In the genomic region with DNA sequence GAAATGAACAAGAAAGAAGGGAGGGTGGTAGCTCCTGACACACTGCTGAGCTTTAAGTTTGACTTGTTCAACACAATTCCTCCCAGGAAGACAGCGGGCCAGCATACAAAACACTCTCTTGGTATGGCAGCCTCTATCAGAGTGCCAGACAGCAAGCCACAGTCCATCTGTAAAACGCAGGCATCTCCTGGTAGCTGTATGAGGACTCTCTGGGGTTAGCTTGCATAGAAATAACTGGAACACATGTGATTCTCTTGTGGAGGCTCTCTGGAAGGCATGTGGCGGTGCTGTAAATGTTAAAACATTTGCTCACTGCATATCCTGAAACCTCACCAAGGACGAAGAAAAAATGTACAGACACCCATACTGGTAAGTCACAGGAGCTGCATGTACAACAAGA, we compare ENCODE assay signal across 19 mouse cellular contexts.
"Had no signal": no experiment of that assay in that cellular context is flagged by ENCODE, and none has a peak within 500 bp of the region (broad histone marks: within the 10 kb centered on the region; RNA-seq: fewer than 3 reads in every experiment).

No protein-coding gene starts in this region.

- H3K4me1 ChIP-seq: liver, embryonic 15.5 days; lung, embryonic 15.5 days; megakaryocyte, embryonic 14.5 days; midbrain, embryonic 13.5 days; midbrain, embryonic 15.5 days; neural tube, embryonic 12.5 days; stomach, embryonic 15.5 days had no signal

- H3K9ac ChIP-seq: liver, embryonic 15.5 days; liver, postnatal 0 days; lung, embryonic 15.5 days; midbrain, embryonic 13.5 days; midbrain, embryonic 15.5 days; neural tube, embryonic 12.5 days; stomach, embryonic 15.5 days had no signal

- H3K27ac ChIP-seq: liver, embryonic 15.5 days; lung, embryonic 15.5 days; macrophage; midbrain, embryonic 13.5 days; midbrain, embryonic 15.5 days; neural tube, embryonic 12.5 days; stomach, embryonic 15.5 days; stomach, postnatal 0 days had no signal

- H3K4me3 ChIP-seq: liver, embryonic 15.5 days; lung, embryonic 15.5 days; megakaryocyte, embryonic 14.5 days; midbrain, embryonic 13.5 days; midbrain, embryonic 15.5 days; neural tube, embryonic 12.5 days; stomach, embryonic 15.5 days had no signal

- ATAC-seq: liver, postnatal 0 days; lung, postnatal 0 days; midbrain, embryonic 13.5 days; midbrain, embryonic 15.5 days had no signal

- H3K27me3 ChIP-seq: liver, embryonic 15.5 days; lung, embryonic 15.5 days; megakaryocyte, embryonic 14.5 days; midbrain, embryonic 13.5 days; midbrain, embryonic 15.5 days; neural tube, embryonic 12.5 days; stomach, embryonic 15.5 days had no signal

- H3K9me3 ChIP-seq: liver, embryonic 15.5 days; lung, embryonic 15.5 days; midbrain, embryonic 13.5 days; midbrain, embryonic 15.5 days; neural tube, embryonic 12.5 days; stomach, embryonic 15.5 days had no signal

- H3K4me2 ChIP-seq: liver, embryonic 15.5 days; lung, embryonic 15.5 days; midbrain, embryonic 11.5 days; midbrain, embryonic 13.5 days; midbrain, embryonic 15.5 days; neural tube, embryonic 12.5 days; stomach, embryonic 15.5 days had no signal

- H3K36me3 ChIP-seq: liver, embryonic 15.5 days; lung, embryonic 15.5 days; midbrain, embryonic 13.5 days; midbrain, embryonic 15.5 days; neural tube, embryonic 12.5 days; stomach, embryonic 15.5 days had no signal

- DNase-seq: liver, postnatal 0 days; lung, adult 2 months; lung, postnatal 14 days; lung, postnatal 36 days; right cerebral cortex, postnatal 14 days; thymus, adult 2 months; thymus, postnatal 25 days; thymus, postnatal 4 days had no signal
